Mouse (Mus musculus): ENCODE measurements at regions not wholly inside any gene's neighbourhood (a gene's known extent, or its start where the extent isn't known, plus 50 kb on each side); places are given as distances from the start of the nearest gene placed in this dataset.

DNA sequence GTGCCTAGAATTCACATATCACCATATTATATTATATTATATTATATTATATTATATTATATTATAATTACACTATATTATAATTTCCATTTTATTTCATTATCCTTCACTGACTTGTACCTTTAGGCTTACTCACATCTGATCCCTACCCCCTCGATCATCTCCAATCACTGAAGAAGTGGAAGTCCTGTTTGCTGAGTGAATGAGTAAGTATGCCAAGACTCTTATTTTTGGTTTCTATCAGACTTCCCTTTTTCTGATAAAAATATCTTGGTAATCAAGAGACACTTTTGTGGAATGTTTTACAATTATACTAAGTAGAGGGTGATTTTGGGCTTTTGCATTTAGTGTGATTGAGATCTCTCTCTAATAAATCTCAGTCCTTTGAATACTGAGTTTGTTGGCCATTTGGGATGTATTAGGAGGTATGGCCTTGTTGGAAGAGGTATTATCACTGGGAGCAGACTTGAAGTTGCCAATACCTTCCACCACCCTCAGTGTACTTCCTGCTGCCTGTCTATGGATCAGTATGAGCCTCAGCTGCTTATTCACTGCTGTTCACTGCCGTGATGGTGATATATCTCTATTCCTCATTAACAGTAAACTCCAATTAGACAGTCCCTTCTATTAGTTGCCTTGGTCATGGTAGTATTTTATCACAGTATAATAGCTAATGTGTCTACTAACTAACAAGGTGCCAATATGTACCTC lies 665.3 kb downstream of the Adgrl2 start:
- ATAC-seq, result no peak

DNA sequence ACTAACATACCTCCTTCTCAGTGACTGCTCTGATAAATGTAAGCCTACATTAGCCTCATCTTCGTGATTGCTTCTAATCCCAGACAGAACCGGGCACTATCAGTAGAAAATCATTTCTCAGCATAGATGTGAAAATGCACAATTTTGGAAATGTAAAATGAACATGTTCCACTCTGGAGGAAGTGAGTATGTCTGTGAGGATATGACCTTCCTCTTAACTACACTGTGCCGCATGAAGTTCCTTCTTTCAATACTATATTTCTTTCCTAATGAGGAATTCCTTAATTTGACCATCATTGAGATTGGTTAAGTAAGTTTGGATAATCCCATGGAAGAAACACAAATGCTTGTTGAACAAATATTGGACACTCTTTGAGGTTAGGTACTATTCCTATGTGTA lies 668.5 kb downstream of the Adgrl2 start:
- no peak for ATAC-seq

DNA sequence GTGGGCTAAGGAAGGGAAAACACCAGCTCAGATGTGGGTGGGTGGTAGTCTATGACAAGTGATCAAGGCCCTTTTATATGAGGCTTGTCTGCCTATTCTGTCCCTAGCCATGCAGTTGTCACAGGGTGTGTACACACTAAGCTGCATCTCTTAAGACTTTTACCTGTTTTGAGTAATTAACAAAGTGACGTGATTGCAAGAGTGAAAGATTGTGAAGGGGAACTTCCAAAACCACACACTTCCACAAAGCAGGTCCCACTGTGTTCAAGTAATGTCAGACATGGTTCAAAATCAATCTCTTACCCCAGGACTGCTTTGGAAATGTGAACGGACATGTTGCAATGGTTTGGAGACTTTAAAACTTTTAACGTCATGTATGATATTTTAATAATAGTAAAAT lies 674.2 kb downstream of the Adgrl2 start:
- no peak for ATAC-seq

DNA sequence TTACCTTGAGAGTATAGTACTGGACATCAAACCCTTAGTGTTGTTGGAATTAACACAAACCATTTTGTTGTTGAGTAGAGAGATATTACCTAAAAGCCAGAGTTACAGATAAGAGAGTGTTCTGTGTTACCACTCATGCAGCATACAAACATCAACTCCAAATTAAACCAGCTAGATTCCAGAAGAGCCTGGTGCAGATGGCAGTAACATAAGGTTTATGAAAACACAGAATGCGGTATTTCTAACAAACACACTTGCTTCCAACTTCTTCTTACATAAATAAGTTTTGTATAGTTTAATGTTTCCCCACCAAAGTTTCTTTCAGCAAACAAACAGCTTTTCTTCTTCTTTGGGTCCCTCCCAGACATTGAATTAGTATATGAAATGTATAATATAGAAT lies 675.1 kb downstream of the Adgrl2 start:
- ATAC-seq, result no peak

DNA sequence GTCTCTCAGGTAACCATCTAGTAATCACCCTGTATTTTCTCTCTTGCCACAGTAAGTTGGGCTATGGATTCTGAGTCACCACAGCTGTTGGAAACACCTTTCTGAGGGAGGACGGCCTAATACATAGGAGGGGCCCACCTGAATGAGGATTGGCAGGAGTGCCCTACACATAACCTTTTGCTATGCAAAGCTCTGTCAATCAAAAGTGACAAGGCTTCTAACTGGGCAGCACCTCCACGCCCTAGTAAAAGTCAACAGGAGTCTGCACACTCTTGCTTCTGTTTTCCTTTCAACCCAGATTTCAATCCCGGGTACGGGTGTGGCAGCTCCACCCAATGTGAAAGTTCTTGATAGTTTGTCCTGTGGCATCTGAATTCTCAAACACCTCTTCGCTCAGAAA lies 694.8 kb downstream of the Adgrl2 start:
- ATAC-seq, result no peak

DNA sequence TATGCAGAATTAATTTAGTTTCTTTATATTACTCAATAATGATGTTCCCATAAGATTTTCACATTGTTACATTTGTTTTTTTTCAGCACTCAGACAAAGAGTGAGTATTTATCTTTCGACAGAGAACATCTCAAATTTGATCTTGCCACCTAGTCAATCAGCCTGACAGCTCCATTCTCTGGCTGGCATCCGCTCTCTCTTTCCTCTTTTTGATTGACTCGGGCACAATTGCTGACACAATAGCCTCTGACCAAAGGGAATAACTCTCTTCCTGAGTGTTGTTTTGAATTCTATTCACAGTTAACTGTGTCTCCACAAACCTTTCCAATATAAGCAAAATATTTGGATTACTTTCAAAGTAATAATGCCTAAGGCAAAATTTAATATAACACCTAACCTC lies 711.4 kb downstream of the Adgrl2 start:
- no peak for ATAC-seq

DNA sequence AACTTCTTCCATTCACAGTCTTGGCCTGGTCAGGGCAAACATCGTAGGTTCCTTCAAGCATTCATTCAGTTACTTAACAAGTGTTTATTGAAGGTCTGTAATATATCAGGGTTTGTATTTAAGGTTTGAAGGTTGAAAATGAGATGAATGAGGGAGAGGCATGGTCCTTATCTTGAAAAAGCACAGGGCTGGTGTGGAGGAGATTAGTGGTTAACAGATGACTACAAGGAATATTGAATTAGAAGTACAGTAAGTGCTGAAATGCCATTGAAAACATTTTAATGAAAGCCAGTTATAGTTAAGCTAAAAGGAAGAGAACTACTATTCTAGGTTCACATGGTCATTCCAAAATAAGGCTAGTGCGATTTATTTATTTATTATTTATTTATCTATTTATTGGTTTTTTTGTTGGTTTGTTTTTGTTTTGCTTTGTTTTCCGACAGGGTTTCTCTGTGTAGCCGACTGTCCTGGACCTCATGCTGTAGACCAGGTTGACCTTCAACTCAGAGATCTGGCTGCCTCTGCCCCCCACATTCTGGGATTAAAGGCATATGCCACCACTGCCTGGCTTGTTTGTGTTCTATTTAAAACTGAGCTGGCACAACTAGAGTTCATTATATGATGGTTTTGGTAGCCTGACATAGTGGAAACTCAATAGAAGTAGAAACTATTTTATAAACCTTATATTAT lies 718.1 kb downstream of the Adgrl2 start:
- ATAC-seq, result no peak

DNA sequence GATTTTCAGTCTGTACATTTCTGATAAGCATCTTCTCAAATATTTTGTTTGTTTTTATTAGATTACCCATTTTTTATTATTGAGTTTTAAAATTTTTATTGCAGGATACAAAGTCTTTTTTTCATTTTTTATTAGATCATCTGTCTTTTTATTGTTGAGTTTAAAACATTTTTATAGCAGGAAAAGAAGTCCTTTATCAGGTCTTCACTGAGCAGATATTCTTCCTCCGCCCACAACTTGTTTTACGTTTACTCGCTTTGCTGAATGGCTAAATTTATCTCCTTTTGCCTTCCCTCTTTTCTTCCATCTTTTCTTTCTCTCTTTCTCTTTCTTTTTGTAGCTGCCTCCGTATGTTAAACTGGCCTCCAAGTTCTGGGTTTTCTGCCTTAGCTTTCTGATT lies 721.5 kb downstream of the Adgrl2 start:
- no peak for ATAC-seq

DNA sequence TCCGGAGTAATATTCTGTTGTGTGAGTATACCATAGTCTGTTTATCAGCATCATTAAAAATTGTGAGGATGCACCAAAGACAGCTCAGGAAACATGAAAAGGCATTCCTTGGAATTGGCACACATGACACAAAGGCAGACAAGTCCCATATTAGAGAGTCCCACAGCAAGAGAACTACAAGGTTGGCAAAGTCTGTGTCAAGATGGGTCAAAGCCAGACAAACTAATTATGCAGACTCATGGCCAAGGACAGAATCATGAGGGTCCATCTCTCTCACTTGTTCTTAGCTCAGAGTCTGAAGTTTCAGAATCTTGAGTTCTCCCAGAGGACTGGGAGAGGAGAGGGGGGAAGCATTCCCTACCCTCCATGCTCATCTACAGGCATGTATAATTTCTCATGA lies 731.1 kb downstream of the Adgrl2 start:
- no peak for ATAC-seq

DNA sequence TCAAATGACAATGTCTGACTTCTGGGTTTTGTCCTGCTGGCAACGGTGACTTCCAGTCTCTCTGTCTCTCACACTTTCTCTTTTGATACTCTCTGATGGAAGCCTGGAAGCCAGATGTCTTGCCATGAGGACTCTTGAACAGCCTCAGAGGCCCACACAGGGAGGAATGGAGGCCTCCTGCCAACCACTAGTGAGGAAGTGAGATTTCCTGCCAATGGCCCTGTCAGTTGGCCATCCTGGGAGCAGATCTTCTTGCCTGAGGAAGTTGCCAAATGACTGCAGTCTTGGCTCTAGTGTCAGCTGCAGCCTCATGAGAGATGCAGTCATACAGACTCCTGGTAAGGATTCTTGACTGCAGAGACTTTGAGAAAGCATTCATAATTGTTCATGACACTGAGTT lies 741.7 kb downstream of the Adgrl2 start:
- no peak for ATAC-seq

DNA sequence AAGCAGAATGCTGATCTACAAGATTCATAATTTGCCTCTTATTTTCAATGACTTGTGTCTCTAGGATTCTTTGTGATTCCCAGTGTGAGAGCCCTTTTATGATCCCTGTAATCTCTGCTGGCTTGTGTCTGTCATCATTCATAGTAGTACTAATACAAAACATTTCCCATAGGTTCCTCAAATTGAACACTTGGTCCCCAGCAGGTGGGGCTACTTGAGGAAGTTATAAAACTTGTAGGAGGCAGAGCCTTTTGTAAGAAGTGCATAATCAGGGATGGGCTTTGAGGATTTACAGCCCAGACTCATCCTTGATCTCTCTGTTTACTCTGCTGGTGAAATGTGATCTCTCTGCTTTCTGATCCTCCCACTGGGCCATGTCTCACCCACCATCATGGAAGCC lies 743.6 kb downstream of the Adgrl2 start:
- no peak for ATAC-seq

DNA sequence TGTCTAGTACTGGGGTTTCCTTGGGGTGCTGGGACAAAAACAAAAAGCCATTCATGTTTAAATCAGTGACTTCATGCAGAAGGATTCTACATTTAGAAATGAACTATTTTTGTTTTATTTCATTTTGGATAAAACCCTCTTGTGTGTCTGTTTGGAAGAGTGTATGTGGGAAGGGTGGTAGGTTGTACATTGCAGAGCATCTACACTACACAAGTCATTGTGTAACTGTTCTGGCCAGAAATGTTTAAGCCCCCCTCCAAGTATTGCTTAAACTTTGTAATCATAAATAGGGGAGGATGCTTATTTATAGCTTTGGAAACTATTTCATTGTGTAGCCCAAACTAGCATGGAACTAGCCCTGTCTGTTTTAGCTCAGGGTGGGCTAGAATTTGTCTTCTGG lies 752.3 kb downstream of the Adgrl2 start:
- ATAC-seq, result no peak

DNA sequence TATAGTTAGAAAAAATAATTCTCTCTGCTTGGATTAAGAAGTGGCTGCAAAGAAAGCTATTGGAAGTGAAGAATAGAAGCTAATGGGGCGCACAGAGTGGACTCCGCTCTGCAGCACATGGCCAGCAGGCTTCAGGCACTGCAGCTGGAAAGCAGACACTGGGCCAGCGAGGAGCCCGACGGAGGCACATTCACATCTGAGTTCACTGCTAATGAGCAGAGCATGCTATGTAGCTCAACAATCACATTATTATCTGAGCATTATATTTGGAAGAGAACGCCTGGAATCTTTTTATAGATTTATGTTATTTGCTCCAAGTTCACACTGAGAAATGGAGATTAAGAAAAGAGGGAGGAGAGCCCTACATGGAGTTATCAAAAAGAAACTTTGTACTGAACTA lies 752.8 kb downstream of the Adgrl2 start:
- ATAC-seq, result no peak

DNA sequence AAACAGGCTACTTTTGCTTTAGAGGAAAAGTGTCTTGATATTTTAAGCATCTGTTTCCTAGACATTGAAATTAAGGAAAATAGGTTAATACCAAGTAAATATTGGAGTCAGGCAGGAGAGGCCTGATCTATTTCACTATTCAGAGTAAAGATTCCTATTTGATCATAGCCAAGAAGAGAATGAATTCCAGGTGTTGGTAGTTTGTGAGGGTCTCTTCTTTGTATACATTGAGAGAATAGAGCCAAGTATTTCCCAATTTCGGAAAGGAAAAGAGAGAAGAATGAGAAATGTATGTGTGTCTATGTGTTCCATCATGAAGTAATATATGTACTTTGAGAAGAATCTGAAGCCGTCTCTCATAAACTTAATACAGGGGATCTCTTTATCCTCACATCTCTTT lies 756.7 kb downstream of the Adgrl2 start:
- no peak for ATAC-seq

DNA sequence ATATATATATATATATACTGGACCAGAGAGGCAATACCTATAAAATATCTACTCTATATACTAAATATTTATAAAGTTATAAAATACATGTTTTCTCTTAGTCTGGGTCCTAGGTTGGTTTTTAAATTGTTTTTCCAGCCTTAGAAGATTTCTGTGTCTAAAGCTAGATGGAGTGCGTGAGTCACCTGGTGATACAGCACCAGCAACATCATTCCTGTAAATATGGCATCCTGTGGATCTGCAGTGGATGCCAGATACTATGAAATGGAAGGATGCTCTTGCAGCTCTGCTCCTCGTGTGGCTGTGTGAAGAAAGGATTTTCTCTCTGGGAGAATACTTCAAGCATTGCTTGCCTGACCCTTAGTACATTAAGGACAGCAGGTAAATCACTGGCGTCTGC lies 761.2 kb downstream of the Adgrl2 start:
- no peak for ATAC-seq

DNA sequence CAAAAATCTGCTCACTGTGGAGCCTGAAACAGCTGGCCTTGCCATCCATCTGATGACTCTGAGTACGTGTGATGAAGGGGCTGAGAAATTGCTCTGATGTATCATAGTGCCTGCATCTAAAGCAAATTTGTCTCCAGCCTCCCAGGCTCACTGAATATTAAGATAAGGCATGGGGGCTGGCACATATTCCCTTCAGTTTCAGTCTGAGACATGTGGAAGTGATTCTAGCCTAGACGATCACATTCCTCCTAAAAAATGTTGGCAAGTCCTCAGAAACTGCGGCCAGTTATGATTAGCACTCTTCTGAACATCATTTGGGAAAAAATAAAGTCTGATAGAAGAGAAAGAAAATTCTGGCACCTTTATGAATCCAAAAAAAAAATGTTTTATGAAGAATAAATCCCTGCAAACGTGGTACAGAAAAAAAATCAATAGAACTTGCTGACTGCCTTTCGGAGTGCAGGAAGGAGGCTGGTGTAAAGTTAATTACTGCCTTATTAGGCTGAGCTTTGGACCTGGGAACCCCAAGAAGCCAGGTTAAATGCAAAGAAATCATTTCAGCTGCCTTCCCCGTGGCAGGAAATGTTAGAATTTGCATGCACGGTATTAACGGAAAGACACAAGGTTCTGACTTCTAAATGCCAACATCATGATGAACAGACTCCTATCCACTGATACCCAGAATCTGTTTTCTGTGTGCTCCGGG lies 762.2 kb downstream of the Adgrl2 start:
- ATAC-seq, result no peak

DNA sequence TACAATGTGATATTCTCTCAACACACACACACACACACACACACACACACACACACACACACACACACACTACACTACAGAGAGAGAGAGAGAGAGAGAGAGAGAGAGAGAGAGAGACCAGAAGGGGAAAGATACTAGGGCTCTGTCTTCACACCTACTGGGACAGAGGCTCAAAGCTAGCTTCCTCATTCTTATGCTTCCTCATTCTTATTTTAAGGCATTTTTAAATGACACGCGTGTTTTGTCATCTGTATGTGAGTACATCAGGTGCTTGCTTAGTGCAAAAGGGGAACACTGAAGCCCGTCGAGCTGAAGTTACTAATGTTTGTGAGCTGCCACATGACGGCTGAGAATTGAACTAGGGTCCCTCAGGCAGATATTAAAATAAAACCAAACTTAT lies 769.5 kb downstream of the Adgrl2 start:
- no peak for ATAC-seq

DNA sequence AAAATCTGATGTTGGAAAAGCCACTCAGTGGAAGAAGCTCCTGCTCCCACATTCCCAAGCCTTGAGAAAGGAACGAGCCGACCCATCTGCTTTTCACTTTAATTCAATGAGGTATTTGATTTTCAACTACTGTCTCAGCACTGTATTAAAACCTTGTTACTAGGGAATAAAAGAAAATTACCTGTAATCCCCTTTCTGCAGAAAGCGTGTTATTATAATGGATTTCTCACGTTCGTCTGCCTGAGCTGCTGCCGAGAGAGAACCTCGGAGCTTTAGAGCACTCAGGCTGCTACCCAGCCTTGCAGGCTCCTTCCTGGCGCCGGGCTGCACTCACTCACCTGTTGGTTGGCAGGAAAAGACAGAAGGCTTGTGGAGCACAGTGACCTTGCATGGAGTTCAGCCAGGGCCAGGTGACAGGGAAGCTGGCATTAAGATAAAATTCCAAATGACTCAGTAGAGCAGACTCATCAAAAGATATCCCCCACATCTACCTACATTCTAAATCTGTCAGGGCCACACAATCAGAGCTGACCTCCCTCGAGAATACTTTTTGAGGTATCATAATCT lies 770.2 kb downstream of the Adgrl2 start:
- no peak for ATAC-seq

DNA sequence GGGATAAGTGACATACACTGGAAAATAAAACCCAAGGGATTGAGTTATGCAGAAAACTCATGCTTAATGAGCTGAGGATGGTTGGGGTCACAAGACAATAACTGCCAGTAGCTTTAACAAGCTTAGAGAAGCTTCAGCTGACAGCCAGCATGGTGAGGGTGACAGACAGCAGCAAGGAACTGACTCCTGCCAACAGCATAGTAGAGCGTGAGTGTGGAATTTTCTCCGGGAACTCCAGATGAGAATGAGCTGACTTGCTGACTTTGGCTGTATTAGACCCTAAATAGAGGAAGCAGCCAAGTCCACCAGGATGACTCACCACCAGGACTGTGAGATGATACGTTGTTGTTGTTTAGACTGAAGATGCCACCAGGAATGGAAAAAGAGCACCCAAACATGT lies 788.2 kb downstream of the Adgrl2 start:
- ATAC-seq, result no peak

DNA sequence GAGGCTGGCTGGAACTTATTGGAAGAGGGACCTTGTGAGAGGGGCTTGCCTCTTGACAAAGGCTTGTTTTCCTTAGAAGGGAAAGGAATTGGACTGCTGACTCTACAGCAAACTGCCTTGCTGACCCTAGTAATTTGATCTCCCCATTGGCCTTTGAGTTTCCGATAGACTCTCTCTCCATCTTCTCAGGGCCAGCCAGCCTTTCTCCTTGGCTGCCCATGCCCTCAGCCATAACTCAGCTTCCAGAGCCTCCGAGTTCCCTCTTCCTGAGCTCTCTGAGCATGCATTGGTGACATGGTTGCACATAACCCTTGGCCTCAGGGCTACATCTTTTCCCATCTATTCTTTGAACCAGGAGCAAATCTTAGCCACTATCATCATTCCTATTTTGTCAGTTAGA lies 803.7 kb downstream of the Adgrl2 start:
- ATAC-seq, result no peak

DNA sequence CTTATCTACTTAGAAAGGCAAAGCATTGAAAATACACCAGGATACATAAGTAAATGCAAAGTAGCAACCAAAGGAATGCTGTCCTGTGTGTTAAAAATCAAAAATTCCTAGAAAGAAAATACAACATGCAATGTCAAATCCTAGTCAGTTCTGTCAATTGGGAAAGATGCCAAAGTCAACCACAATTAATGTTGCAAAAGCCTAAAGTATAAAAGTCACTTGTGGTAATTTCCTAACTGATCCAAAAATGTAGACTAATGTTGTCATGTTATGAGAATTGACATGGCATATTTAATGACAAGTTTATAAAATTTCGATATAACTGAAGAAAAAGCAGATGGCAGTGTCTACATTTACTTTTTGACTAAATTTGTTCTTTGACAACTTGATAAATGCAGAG lies 822.8 kb downstream of the Adgrl2 start:
- no peak for ATAC-seq

DNA sequence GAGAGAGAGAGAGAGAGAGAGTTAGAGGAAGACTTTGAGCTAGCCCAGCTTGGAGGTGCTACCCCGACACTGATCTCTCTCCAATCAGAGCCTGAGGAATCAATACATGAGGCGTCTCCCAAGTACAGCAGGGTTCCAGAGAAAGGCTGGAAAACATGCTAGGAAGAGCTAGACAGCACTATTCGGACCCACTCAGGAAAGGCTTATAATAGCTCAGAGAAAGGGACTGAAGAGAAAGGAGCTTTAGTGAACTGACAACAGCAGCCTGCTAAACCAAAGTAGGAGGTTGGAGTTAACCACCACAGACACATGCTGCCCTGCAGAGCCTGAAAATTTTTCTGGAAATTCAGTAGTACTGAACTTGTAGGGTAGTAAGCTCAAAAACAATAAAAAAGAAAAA lies 831.3 kb downstream of the Adgrl2 start:
- no peak for ATAC-seq

DNA sequence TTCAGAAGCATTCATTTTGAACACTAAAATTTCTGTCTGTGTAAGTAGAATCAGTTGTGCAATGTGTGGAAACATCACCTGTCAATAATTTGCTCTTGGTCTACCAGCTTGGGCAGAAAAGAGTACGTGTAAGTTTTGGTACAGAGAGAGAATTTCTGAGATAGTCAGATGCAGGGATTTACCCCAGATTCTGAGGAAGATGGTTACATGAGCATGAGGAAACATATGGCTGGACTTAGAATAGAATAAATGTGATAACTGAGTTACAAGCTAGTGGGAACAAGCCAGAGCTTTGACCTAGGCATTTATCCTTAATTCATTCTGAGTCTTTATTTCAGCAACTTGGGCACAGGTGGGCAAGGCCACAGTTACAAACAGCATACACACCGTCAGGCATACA lies 831.8 kb downstream of the Adgrl2 start:
- ATAC-seq, result no peak

DNA sequence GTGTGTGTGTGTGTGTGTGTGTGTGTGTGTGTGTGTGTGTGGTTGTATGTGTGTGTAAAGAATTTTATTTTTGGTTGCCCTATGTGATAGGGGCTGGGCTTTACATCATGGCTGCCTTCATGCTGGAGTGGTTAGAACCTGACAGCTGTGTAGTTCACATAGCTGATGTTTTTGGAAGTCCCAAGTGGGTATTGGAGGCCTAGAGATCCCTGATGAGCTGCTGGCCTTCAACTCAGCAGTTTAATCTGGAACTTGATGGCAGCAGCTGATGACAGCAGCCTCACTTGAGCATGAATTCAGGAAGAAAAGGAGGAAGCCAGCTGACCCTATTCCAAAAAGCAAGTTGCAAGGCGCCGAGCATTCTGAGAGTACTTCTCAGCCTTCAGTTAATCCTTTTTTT lies 846.6 kb downstream of the Adgrl2 start:
- no peak for ATAC-seq
